Mouse (Mus musculus) C2C12 (cell line): ENCODE measurements around the gene Lmx1b.

Experiments
- CEBPB ChIP-seq: IDR thresholded peaks from one replicate; pipeline ENCODE4 v1.6.1; 2011; ENCODE audit warnings: low read depth, mild to moderate bottlenecking, control low read depth, moderate library complexity
- CTCF ChIP-seq: IDR thresholded peaks from one replicate; pipeline ENCODE4 v1.5.1; 2011; ENCODE audit not compliant: control insufficient read depth, insufficient read depth, insufficient read length
- MAX ChIP-seq: IDR thresholded peaks from one replicate; pipeline ENCODE4 v1.6.1; 2011; ENCODE audit warnings: mild to moderate bottlenecking, control low read depth
- MYOD1 ChIP-seq: IDR thresholded peaks from one replicate; pipeline ENCODE4 v1.6.1; 2011; ENCODE audit warnings: low read depth; ENCODE audit not compliant: control insufficient read depth, insufficient read length
- USF1 ChIP-seq: IDR thresholded peaks from one replicate; pipeline ENCODE4 v1.6.1; 2011; ENCODE audit warnings: low read depth, mild to moderate bottlenecking, control low read depth, moderate library complexity

- TF ChIP-seq CTCF: no peak
- TF ChIP-seq CEBPB: no peak
- no peak for TF ChIP-seq MYOD1
- no peak for TF ChIP-seq USF1
- TF ChIP-seq MAX: no peak
These were observed 6.4 kb downstream of the Lmx1b start for GRCm38 (mm10) chr2:33633955-33634354.
